Mouse (Mus musculus) frontal cortex, adult 2 months (tissue): ENCODE measurements around the gene Osbp2. TPM values are rescaled to one million over a fixed set of nuclear protein-coding genes. Genes with fewer than 3 reads are reported as not detected.
"Not testable (repeated sequence)": the region's sequence is repeated elsewhere in the genome, so short reads cannot be mapped to it uniquely, and the experiment has no call there.

Experiments
- DNase-seq, 2 experiments: peaks; one replicate each; pipeline ENCODE4 v3.0.0; 2022; ENCODE audit warnings: low spot score in 1 of 2; ENCODE audit errors: extremely low spot score in 1 of 2
- polyA plus RNA-seq: library from polyadenylated mRNA; depleted of rRNA; stranded (reverse); fragments of >200 nt; gene quantifications from 2 replicates; pipeline ENCODE4 v1.2.3, GENCODE M21; 2012; rRNA removed

Osbp2 gene
- 65.4 TPM in 2 replicates for polyA plus RNA-seq

- DNase-seq, result peak in 1 of 2 experiments; percentile 79
Measured at GRCm38 (mm10) chr11:3863454-3864112, at the start of gene Osbp2. Gene Osbp2, minus strand, starts transcription at chr11:3863903.

GRCm38 (mm10) chr11:3912875-3913271, 49.2 kb upstream of the Osbp2 start:
- DNase-seq, result no peak

GRCm38 (mm10) chr11:3912100-3912874, 48.6 kb upstream of the Osbp2 start:
- DNase-seq, result peak in 1 of 2 experiments; percentile 52

- not testable (repeated sequence) for DNase-seq
Measured at GRCm38 (mm10) chr11:3911440-3911839, 47.7 kb upstream of the Osbp2 start.

GRCm38 (mm10) chr11:3910513-3911310, 47.0 kb upstream of the Osbp2 start:
- no peak for DNase-seq

- no peak for DNase-seq
Measured at GRCm38 (mm10) chr11:3909236-3909635, 45.5 kb upstream of the Osbp2 start.

GRCm38 (mm10) chr11:3905446-3905845, 41.7 kb upstream of the Osbp2 start:
- no peak for DNase-seq

GRCm38 (mm10) chr11:3904673-3905072, 41.0 kb upstream of the Osbp2 start:
- DNase-seq, result no peak

- DNase-seq, result peak in 1 of 2 experiments; percentile 58
Measured at GRCm38 (mm10) chr11:3903046-3903445, 39.3 kb upstream of the Osbp2 start.

- no peak for DNase-seq
Measured at GRCm38 (mm10) chr11:3902516-3902915, 38.8 kb upstream of the Osbp2 start.

- DNase-seq, result no peak
Measured at GRCm38 (mm10) chr11:3900296-3900695, 36.6 kb upstream of the Osbp2 start.

GRCm38 (mm10) chr11:3895933-3896332, 32.2 kb upstream of the Osbp2 start:
- no peak for DNase-seq

- no peak for DNase-seq
Measured at GRCm38 (mm10) chr11:3895458-3895857, 31.8 kb upstream of the Osbp2 start.

GRCm38 (mm10) chr11:3894406-3895281, 30.9 kb upstream of the Osbp2 start, which contains the start of the genes 4921536K21Rik and Dusp18:
Gene 4921536K21Rik, minus strand, starts transcription at chr11:3895098.
Gene Dusp18, plus strand, starts transcription at chr11:3895240.
- peak; percentile 95 to 98 for DNase-seq

- DNase-seq, result no peak
Measured at GRCm38 (mm10) chr11:3893970-3894369, 30.3 kb upstream of the Osbp2 start.

- no peak for DNase-seq
Measured at GRCm38 (mm10) chr11:3887331-3887730, 23.6 kb upstream of the Osbp2 start.

- DNase-seq, result no peak
Measured at GRCm38 (mm10) chr11:3883711-3884110, 20.0 kb upstream of the Osbp2 start.

GRCm38 (mm10) chr11:3879836-3880235, 16.1 kb upstream of the Osbp2 start:
- peak; percentile 57 to 94 for DNase-seq

- DNase-seq, result no peak
Measured at GRCm38 (mm10) chr11:3878660-3879059, 15.0 kb upstream of the Osbp2 start.

GRCm38 (mm10) chr11:3876419-3876818, 12.7 kb upstream of the Osbp2 start:
- DNase-seq, result no peak
